Mouse (Mus musculus) right cerebral cortex, postnatal 25 days (tissue): Measurements from ENCODE around the gene Btnl9.
"Not testable (repeated sequence)": the region's sequence is repeated elsewhere in the genome, so short reads cannot be mapped to it uniquely, and the experiment has no call there.

ENCODE experiments used
- DNase-seq: peaks from one replicate; pipeline ENCODE4 v3.0.0; 2022

Btnl9 gene

DNA sequence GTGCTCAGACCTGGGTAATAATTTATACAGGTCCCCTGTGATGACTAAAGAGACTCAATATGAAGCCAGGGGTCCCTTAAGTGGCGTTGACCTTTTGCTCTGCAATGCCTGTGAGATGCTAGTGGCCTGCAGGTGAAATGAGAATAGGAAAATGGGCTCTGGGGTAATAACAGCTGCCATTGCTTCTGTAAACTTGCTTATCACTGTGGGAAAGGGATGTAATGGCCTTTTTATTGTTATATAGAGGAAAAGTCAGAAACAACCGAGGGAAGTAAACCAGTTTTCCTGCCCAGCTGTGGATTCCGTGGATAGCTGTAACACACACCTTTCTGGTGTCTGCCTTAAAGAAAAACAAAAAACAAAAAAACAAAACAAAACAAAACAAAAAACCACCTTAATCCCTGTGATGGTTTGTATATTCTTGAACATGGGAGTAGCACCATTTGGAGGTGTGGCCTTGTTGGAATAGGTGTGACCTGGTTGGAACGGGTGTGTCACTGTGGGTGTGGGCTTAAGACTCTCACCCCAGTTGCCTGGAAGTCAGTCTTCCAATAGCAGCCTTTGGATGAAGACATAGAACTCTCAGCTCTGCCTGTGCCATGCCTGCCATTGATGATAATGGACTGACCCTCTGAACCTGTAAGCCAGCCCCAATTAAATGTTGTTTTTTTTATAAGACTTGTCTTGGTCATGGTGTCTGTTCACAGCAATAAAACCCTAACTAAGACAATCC lies 10.7 kb downstream of the Btnl9 start:
- DNase-seq = not testable (repeated sequence)

DNA sequence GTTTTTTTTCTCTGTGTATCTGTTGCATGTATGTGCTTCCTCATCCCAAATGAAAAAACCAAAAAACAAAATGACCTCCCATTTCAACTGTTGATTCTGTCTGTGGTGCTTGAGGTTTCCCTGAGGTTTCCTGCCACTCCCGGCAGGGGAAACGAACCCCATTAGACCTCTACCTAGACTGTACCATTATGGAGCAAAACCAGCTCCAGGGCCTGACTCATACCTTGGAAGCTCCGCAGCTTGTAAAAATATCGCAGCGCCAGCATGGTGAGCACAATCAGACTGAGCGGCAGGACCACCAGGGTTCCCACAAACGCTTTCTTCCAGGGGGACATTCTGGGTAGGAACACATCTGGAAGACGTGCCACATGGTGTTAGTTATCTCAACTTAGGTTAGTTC lies 11.6 kb downstream of the Btnl9 start:
- DNase-seq = no peak

- no peak for DNase-seq
These were observed 16.4 kb downstream of the Btnl9 start for GRCm38 (mm10) chr11:49170576-49170975.

GRCm38 (mm10) chr11:49168839-49169611 lies 17.9 kb downstream of the Btnl9 start:
- DNase-seq = peak; percentile 47

DNA sequence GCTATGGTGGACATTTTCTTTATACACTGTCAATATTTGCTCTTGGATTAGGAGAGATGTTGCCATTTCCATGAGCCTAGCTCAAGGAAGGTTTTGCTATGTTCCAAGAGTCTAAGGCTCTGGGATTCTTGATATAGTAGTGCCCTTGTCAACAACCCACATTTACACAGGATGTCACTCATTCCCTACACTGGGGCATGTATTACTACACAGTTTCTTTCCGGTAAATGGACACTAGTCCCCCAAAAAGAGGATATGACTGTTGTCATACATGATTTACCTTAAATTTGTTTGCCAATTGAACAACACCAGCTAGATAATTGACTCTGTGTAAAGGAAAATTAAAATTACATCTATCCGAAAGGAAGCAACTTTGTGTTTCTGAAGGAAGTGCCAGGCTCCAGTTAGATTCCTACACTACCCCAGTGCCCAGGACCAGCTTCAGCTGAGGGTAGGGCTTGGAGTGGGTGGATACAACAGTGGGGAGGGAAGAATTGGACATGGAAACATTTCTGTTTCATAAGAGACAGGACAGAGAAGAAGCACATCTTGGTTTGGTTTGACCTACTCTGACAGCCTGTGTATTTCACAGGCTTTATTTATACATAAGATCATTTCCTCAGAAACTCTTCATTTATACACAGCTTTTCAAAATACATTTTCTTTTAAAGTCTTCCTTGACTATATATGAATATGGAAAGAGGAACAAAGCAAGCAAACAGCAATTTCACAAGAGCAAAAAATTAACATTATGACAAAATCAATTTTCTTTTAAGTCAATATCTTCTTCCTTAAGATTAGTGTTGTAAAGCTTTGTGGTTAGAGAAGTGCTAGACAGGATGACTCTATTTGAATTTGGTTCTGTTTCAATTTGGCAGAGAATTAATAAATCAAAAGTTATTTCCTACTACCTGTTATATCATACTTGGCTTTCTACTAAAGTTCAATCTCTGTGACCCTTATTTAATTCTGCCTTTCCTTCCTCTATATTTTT lies 29.8 kb downstream of the Btnl9 start:
- DNase-seq = no peak

- no peak for DNase-seq
These were observed 32.9 kb downstream of the Btnl9 start, which contains the start of gene Olfr1394 for GRCm38 (mm10) chr11:49154077-49154476. TSS of gene Olfr1394 (plus strand) at chr11:49154377.

DNA sequence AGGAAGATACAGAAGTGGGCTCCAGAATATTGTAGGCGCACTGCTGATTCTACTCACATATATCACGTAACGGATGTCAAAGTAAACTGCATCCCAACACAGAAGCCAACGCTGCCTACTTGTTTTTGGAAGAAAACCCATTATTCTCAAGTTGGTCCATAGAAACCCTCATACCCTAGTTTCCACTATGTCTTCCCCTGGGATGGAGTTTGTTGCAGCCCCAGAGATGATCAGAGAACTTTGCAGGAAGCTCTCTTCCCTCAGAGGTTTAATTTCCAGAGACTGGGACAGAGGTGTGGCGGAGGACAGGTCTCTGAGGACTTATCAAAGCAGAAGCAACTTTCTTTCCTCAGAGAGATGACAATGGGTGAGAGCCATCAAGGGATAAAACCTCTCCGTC lies 45.0 kb downstream of the Btnl9 start, which contains the start of gene Olfr1395:
Gene Olfr1395 (plus strand): TSS at position 301 of the 400 bp plus-strand sequence.
- no peak for DNase-seq

DNA sequence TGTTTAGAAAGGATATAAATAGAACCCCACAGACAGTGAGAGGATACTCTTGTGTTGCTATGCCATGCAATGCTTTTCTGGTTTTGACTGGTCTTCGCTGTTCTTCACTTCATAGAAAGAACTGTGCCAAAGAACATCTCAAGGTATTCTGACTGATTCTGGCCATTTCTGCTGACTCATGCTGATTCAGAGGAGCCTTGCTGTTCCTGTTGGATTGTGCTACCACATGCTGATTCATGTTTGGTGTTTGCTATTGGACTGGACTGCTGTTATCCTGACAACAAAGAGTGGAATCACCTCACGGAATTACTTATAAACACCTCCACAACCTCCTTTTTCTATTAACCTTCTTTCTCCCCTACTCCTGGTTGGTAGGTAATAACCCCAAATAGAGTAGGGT lies 62.8 kb downstream of the Btnl9 start:
- DNase-seq = no peak

GRCm38 (mm10) chr11:49119635-49120034 lies 67.3 kb downstream of the Btnl9 start:
- DNase-seq = no peak
